In genomic region chr8:106368501-106368900, GRCm38 (mm10) we compare ENCODE assay signal across 14 mouse cellular contexts. TPM values are rescaled to one million over a fixed set of nuclear protein-coding genes. Genes with fewer than 3 reads are reported as not detected.
DNase-seq lines count a peak whose midpoint lies in the region; ATAC-seq and TF ChIP-seq lines count a peak whose summit lies in the region.
"Had no signal": no experiment of that assay in that cellular context is flagged by ENCODE, and none has a peak within 500 bp of the region (broad histone marks: within the 10 kb centered on the region; RNA-seq: fewer than 3 reads in every experiment).

No protein-coding gene starts in this region.

- peaks cover 16% of the 10 kb centered on the region; the same call in 1 of the 2 replicates for H3K27me3 ChIP-seq in E14TG2a.4 (ENCODE audit: insufficient read depth, low read length)
- H3K27me3 ChIP-seq: embryonic facial prominence, embryonic 12.5 days; lung, embryonic 15.5 days; Patski had no signal

- H3K4me1 ChIP-seq in E14TG2a.4 (replicated peaks; ENCODE audit: low read depth, low read length): peaks cover 9% of the 10 kb centered on the region
- H3K4me1 ChIP-seq: embryonic facial prominence, embryonic 12.5 days; lung, embryonic 15.5 days had no signal

- intact Hi-C loops in left cerebral cortex, adult 2 months (cut with DNase I): loop anchor here (10.0 kb wide), 1 partner anchor 246 kb away; no protein-coding TSS in a partner anchor

- no peak for ATAC-seq in megakaryocyte progenitor cell, adult 5-6 weeks (replicated peaks; ENCODE audit: poor library complexity)
- ATAC-seq: Patski had no signal

- H3K9me3 ChIP-seq in E14TG2a.4 (ENCODE audit: low read length): no peaks in the 10 kb centered on the region
- H3K9me3 ChIP-seq: lung, embryonic 15.5 days had no signal

- H3K27ac ChIP-seq in left cerebral cortex, adult 2 months: no peak overlapping the region
- H3K27ac ChIP-seq: embryonic facial prominence, embryonic 12.5 days; lung, embryonic 15.5 days; midbrain, embryonic 10.5 days had no signal

- TF ChIP-seq CTCF in left cerebral cortex, adult 2 months (IDR thresholded peaks at IDR 0.05): peak; percentile 11; the same call in 1 of the 2 replicates
- TF ChIP-seq CTCF in E14TG2a.4 (conservative IDR thresholded peaks at IDR 0.05; ENCODE audit: low read length): peak; percentile 93

- no peak for DNase-seq in left cerebral cortex, adult 2 months (ENCODE audit: extremely low spot score in 1 of 2, low spot score in 2 of 2)
- DNase-seq in left cerebral cortex, adult 18-20 months (ENCODE audit: low spot score in 2 of 2): no peak
- peak; percentile 44 for DNase-seq in A20 (ENCODE audit: low read depth, low spot score)
- DNase-seq in c-Kit-positive CD71-positive TER-119-negative erythroid progenitor cells, embryonic 14.5 days (ENCODE audit: low read depth): peak; percentile 2
- no peak for DNase-seq in urinary bladder, adult 18-20 months (ENCODE audit: low spot score in 2 of 2)
- DNase-seq: adrenal gland, postnatal 25 days; gastrocnemius, postnatal 36 days; kidney, postnatal 10 days had no signal

- H3K36me3 ChIP-seq in E14TG2a.4 (ENCODE audit: insufficient read depth, low read length): no peaks in the 10 kb centered on the region
- H3K36me3 ChIP-seq: embryonic facial prominence, embryonic 12.5 days; lung, embryonic 15.5 days; midbrain, embryonic 10.5 days had no signal

- no peak overlapping the region for H3K4me3 ChIP-seq in left cerebral cortex, adult 2 months
- H3K4me3 ChIP-seq in E14TG2a.4 (replicated peaks; ENCODE audit: low read length): no peak overlapping the region
- H3K4me3 ChIP-seq: embryonic facial prominence, embryonic 12.5 days; lung, embryonic 15.5 days; midbrain, embryonic 10.5 days had no signal

RNA-seq across cellular contexts. Expression of gene Smpd3, which starts 30.7 kb away (rescaled TPM):
- 10 to 100 TPM; 52.6 to 59.1 TPM for total RNA-seq in left cerebral cortex, adult 2 months (2021)
- total RNA-seq in left cerebral cortex, adult 18-20 months (2021): 10 to 100 TPM; 51.2 to 59.3 TPM
- total RNA-seq in megakaryocyte progenitor cell, adult 5-6 weeks (2015): not detected in 2 replicates
- not detected in 2 replicates for total RNA-seq in megakaryocyte progenitor cell, adult 5-6 weeks (2017)

RNA-seq across cellular contexts. Expression of gene Zfp90, which starts 46.6 kb away (rescaled TPM):
- 10 to 100 TPM; 11.1 to 11.8 TPM for total RNA-seq in left cerebral cortex, adult 2 months (2021)
- total RNA-seq in left cerebral cortex, adult 18-20 months (2021): 10 to 100 TPM; 10.8 to 11.6 TPM
- total RNA-seq in megakaryocyte progenitor cell, adult 5-6 weeks (2015): 5.9 and 10.2 TPM in 2 replicates
- total RNA-seq in megakaryocyte progenitor cell, adult 5-6 weeks (2017): 6.2 and 8.4 TPM in 2 replicates

Comparison
In these comparisons a context has a peak if more than half of its experiments do, and no peak if none do; other contexts are left out.
1. DNase-seq: peak in A20 (single experiment) and c-Kit-positive CD71-positive TER-119-negative erythroid progenitor cells, embryonic 14.5 days (single experiment); none in left cerebral cortex, adult 2 months (0 of 2), left cerebral cortex, adult 18-20 months (0 of 2) and urinary bladder, adult 18-20 months (0 of 2).
2. RNA of gene Smpd3, which starts 30.7 kb away (total RNA-seq): 51.2 to 59.3 TPM in left cerebral cortex, adult 18-20 months and 52.6 to 59.1 TPM in left cerebral cortex, adult 2 months; not detected in megakaryocyte progenitor cell, adult 5-6 weeks; every median in the first group is over 10 times any median in the second.